Mouse (Mus musculus) ES-Bruce4 (cell line): ENCODE measurements around the gene Phf7.

ENCODE experiments used
- CTCF ChIP-seq: IDR thresholded peaks from one replicate; pipeline ENCODE4 v1.8.1; 2011; ENCODE audit warnings: low read depth, low read length
- POLR2A ChIP-seq: IDR thresholded peaks from one replicate; pipeline ENCODE4 v1.8.1; 2011; ENCODE audit warnings: low read length; ENCODE audit not compliant: insufficient read depth

DNA sequence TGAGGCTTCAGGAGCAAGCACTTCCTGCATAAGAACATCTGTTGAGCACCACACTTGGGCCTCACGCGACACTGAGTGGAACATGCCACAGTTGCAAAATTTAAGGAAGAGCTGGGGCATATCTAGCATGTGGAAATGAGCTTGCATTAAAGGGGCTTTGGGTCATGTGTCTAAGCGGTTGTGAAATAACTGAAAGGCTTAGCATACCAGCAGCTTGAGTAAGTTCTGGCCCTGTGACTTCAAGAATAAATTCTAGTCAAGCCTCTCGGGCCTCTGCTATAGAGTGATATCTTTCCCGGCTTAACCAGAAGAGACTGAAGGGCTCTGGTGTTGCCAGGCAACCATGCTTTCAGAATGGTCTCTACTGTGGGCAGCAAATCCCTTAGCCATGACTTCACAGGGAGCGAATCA is 62.3 kb downstream of the Phf7 start:
- TF ChIP-seq CTCF, result no peak
- TF ChIP-seq POLR2A, result no peak
